Mouse (Mus musculus): ENCODE results near the gene Sez6l. TPM values are rescaled to one million over a fixed set of nuclear protein-coding genes. Genes with fewer than 3 reads are reported as not detected.
A peak's percentile ranks its signal among the peaks of the same experiment; 100 is the strongest.

The Sez6l gene
- polyA plus RNA-seq, 1 experiment from 2014 or later, result 0.76 TPM

DNA sequence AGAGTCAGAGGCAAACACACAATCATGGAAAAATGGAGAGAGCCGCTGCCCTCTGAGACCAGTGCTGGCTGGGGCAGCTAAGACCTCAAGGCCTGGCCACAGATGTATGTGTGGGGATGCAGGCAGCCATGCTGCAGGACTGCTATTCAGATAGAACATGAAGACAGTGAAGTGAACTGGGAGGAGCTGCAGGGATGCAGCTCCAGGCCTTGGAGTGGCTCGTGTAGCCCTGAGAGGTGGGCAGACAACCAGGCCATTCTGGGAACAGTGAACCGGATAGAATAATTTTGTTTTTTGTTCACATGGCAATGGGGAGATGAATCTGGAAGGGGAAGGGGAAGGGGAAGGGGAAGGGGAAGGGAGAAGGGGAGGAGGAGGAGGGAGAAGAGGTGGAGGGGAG is 51.0 kb downstream of the Sez6l start:
- no peaks in the 10 kb centered on the region for H3K36me3 ChIP-seq (ENCODE audit: insufficient read depth, low read length)
- H3K9me3 ChIP-seq (ENCODE audit: low read length), result no peaks in the 10 kb centered on the region
- peaks cover 18% of the 10 kb centered on the region for H3K4me1 ChIP-seq (ENCODE audit: insufficient read depth, low read length)
- no peak overlapping the region for H3K9ac ChIP-seq (replicated peaks; ENCODE audit: low read length)
- H3K27ac ChIP-seq (ENCODE audit: low read length), result no peak overlapping the region
- H3K27me3 ChIP-seq (ENCODE audit: insufficient read depth, low read length), result no peaks in the 10 kb centered on the region
- WGBS, result 77% methylated on average over 3 of the region's 3 CpGs
- no peak overlapping the region for H3K4me2 ChIP-seq (replicated peaks; ENCODE audit: low read depth, low read length)
- H3K4me3 ChIP-seq (ENCODE audit: low read length), result no peak overlapping the region
- ATAC-seq (ENCODE audit: low FRiP score, low TSS enrichment), result no peak

- peak overlapping the region; percentile 14; the same call in 1 of the 2 replicates for H3K27ac ChIP-seq (ENCODE audit: low read length)
- H3K9ac ChIP-seq (replicated peaks; ENCODE audit: low read length), result no peak overlapping the region
- peaks cover 24% of the 10 kb centered on the region for H3K4me1 ChIP-seq (ENCODE audit: insufficient read depth, low read length)
- ATAC-seq (ENCODE audit: low FRiP score, low TSS enrichment), result 0 out of 2 replicates have a peak, but pooled peaks have one; percentile 18
- WGBS, result 32% methylated on average over 5 of the region's 5 CpGs
- no peaks in the 10 kb centered on the region for H3K9me3 ChIP-seq (ENCODE audit: low read length)
- H3K4me3 ChIP-seq (ENCODE audit: low read length), result no peak overlapping the region
- H3K27me3 ChIP-seq (ENCODE audit: insufficient read depth, low read length), result no peaks in the 10 kb centered on the region
- no peak overlapping the region for H3K4me2 ChIP-seq (replicated peaks; ENCODE audit: low read depth, low read length)
- no peaks in the 10 kb centered on the region for H3K36me3 ChIP-seq (ENCODE audit: insufficient read depth, low read length)
These were observed 51.7 kb downstream of the Sez6l start for GRCm38 (mm10) chr5:112525271-112525670.

GRCm38 (mm10) chr5:112523796-112524195 is 53.2 kb downstream of the Sez6l start:
- Histone ChIP-seq H3K36me3 (ENCODE audit: insufficient read depth, low read length) (no peaks in the 10 kb centered on the region), H3K4me2 (replicated peaks; ENCODE audit: low read depth, low read length) (no peak overlapping the region), H3K4me3 (ENCODE audit: low read length) (no peak overlapping the region), H3K9ac (replicated peaks; ENCODE audit: low read length) (no peak overlapping the region), H3K4me1 (ENCODE audit: insufficient read depth, low read length) (peaks cover 24% of the 10 kb centered on the region), H3K9me3 (ENCODE audit: low read length) (no peaks in the 10 kb centered on the region), H3K27ac (ENCODE audit: low read length) (no peak overlapping the region), H3K27me3 (ENCODE audit: insufficient read depth, low read length) (no peaks in the 10 kb centered on the region)
- ATAC-seq (ENCODE audit: low FRiP score, low TSS enrichment), result no peak
- 92% methylated on average over 2 of the region's 2 CpGs for WGBS

DNA sequence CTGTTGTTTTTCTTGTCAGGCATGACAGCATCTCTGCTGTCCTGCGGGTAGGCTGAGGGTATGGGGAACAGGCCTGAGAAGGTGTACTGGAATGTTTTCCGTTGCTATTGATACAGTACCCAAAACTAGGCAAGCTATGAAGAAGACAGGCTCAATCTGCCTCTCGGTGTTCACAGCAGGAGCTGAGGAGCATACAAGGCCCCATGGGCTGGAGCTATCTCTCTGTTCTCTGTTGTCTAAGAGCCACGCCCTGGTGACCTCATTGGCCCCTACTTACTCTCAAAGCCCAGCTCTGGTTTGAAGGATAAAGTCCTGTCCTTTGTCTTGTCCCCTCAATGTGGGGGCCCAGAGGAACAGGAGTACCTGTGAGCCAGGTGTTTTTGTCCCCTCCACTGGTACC is 53.7 kb downstream of the Sez6l start:
- Histone ChIP-seq H3K9me3 (ENCODE audit: low read length) (no peaks in the 10 kb centered on the region), H3K4me3 (ENCODE audit: low read length) (no peak overlapping the region), H3K4me1 (ENCODE audit: insufficient read depth, low read length) (peaks cover 24% of the 10 kb centered on the region), H3K9ac (replicated peaks; ENCODE audit: low read length) (no peak overlapping the region), H3K4me2 (replicated peaks; ENCODE audit: low read depth, low read length) (no peak overlapping the region), H3K36me3 (ENCODE audit: insufficient read depth, low read length) (no peaks in the 10 kb centered on the region), H3K27me3 (ENCODE audit: insufficient read depth, low read length) (no peaks in the 10 kb centered on the region), H3K27ac (ENCODE audit: low read length) (no peak overlapping the region)
- WGBS, result 77% methylated on average over 4 of the region's 4 CpGs
- ATAC-seq (ENCODE audit: low FRiP score, low TSS enrichment), result no peak

- ATAC-seq (ENCODE audit: low FRiP score, low TSS enrichment), result no peak
- H3K9me3 ChIP-seq (ENCODE audit: low read length), result no peaks in the 10 kb centered on the region
- no peaks in the 10 kb centered on the region for H3K27me3 ChIP-seq (ENCODE audit: insufficient read depth, low read length)
- H3K4me3 ChIP-seq (ENCODE audit: low read length), result no peak overlapping the region
- no peaks in the 10 kb centered on the region for H3K36me3 ChIP-seq (ENCODE audit: insufficient read depth, low read length)
- 13% methylated on average over 19 of the region's 19 CpGs for WGBS
- H3K9ac ChIP-seq (replicated peaks; ENCODE audit: low read length), result no peak overlapping the region
- 0 out of 2 replicates have a peak overlapping the region, but pooled peaks have one; percentile 10 for H3K4me2 ChIP-seq (replicated peaks; ENCODE audit: low read depth, low read length)
- H3K27ac ChIP-seq (ENCODE audit: low read length), result no peak overlapping the region
- peaks cover 24% of the 10 kb centered on the region for H3K4me1 ChIP-seq (ENCODE audit: insufficient read depth, low read length)
These were observed 55.1 kb downstream of the Sez6l start for GRCm38 (mm10) chr5:112521703-112522527.

GRCm38 (mm10) chr5:112520826-112521702 is 55.9 kb downstream of the Sez6l start:
- H3K27me3 ChIP-seq (ENCODE audit: insufficient read depth, low read length), result no peaks in the 10 kb centered on the region
- H3K9ac ChIP-seq (replicated peaks; ENCODE audit: low read length), result no peak overlapping the region
- H3K36me3 ChIP-seq (ENCODE audit: insufficient read depth, low read length), result no peaks in the 10 kb centered on the region
- ATAC-seq (ENCODE audit: low FRiP score, low TSS enrichment), result peak; percentile 33; the same call in 1 of the 2 replicates
- no peak overlapping the region for H3K4me2 ChIP-seq (replicated peaks; ENCODE audit: low read depth, low read length)
- no peaks in the 10 kb centered on the region for H3K9me3 ChIP-seq (ENCODE audit: low read length)
- H3K4me3 ChIP-seq (ENCODE audit: low read length), result no peak overlapping the region
- H3K4me1 ChIP-seq (ENCODE audit: insufficient read depth, low read length), result peaks cover 24% of the 10 kb centered on the region
- 11% methylated on average over 8 of the region's 8 CpGs for WGBS
- H3K27ac ChIP-seq (ENCODE audit: low read length), result no peak overlapping the region

DNA sequence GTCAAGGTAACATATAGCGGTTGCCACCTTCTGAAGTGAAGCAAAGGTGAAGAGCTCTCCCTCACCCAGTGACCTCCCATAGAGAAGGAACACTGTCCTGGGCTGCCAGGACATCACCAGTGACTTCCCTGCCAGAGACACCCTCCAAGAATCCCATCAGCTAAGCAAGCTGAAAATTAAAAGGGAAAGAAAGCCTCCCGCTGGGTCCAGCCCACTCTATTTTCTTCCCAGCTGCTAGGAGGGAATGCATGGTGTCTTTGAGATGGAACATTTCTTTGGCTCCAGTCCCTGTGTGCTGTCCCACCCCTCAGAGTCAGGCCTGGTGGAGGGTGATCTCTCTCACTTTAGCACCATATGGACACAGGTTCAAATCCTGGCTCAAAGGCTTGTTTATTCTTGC is 58.2 kb downstream of the Sez6l start:
- H3K4me2 ChIP-seq (replicated peaks; ENCODE audit: low read depth, low read length), result no peak overlapping the region
- H3K27me3 ChIP-seq (ENCODE audit: insufficient read depth, low read length), result no peaks in the 10 kb centered on the region
- WGBS, result 75% methylated on average over 2 of the region's 2 CpGs
- no peaks in the 10 kb centered on the region for H3K9me3 ChIP-seq (ENCODE audit: low read length)
- H3K27ac ChIP-seq (ENCODE audit: low read length), result no peak overlapping the region
- no peaks in the 10 kb centered on the region for H3K36me3 ChIP-seq (ENCODE audit: insufficient read depth, low read length)
- H3K9ac ChIP-seq (replicated peaks; ENCODE audit: low read length), result no peak overlapping the region
- ATAC-seq (ENCODE audit: low FRiP score, low TSS enrichment), result no peak
- H3K4me1 ChIP-seq (ENCODE audit: insufficient read depth, low read length), result peaks cover 17% of the 10 kb centered on the region
- H3K4me3 ChIP-seq (ENCODE audit: low read length), result no peak overlapping the region

DNA sequence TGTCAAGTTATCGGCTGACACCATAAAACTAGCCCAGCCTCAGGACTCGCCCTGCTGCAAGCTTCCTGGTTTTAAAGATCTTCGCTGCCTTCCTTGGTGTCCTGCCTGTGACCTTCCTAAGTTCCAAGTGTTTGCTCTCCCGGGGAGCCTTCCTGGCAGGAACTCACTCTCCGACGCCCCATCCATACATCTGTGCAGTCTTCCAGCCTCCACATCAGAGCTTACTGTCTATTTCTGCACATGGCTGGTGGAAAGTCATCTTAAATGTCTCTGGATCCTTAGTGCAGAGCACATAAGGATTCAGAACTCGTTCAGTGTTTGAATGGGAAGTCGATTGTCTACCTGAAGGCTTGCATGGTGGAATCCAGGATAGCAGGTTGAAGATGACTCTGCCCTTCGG is 59.5 kb downstream of the Sez6l start:
- ATAC-seq (ENCODE audit: low FRiP score, low TSS enrichment), result no peak
- 81% methylated on average over 9 of the region's 9 CpGs for WGBS
- no peak overlapping the region for H3K4me3 ChIP-seq (ENCODE audit: low read length)

GRCm38 (mm10) chr5:112516527-112516926 is 60.5 kb downstream of the Sez6l start:
- 91% methylated on average over 3 of the region's 3 CpGs for WGBS
- ATAC-seq (ENCODE audit: low FRiP score, low TSS enrichment), result no peak
- H3K9me3 ChIP-seq (ENCODE audit: low read length), result no peaks in the 10 kb centered on the region

More for the DNA sequence above, 59.5 kb downstream of the Sez6l start:
- Histone ChIP-seq H3K27me3 (ENCODE audit: insufficient read depth, low read length) (no peaks in the 10 kb centered on the region), H3K27ac (ENCODE audit: low read length) (no peak overlapping the region), H3K9ac (replicated peaks; ENCODE audit: low read length) (no peak overlapping the region), H3K4me2 (replicated peaks; ENCODE audit: low read depth, low read length) (no peak overlapping the region), H3K4me1 (ENCODE audit: insufficient read depth, low read length) (peaks cover 18% of the 10 kb centered on the region), H3K36me3 (ENCODE audit: insufficient read depth, low read length) (no peaks in the 10 kb centered on the region), H3K9me3 (ENCODE audit: low read length) (no peaks in the 10 kb centered on the region)

More at GRCm38 (mm10) chr5:112516527-112516926, 60.5 kb downstream of the Sez6l start:
- no peaks in the 10 kb centered on the region for H3K27me3 ChIP-seq (ENCODE audit: insufficient read depth, low read length)
- no peak overlapping the region for H3K27ac ChIP-seq (ENCODE audit: low read length)
- no peak overlapping the region for H3K9ac ChIP-seq (replicated peaks; ENCODE audit: low read length)
- H3K4me1 ChIP-seq (ENCODE audit: insufficient read depth, low read length), result peaks cover 14% of the 10 kb centered on the region
- no peak overlapping the region for H3K4me3 ChIP-seq (ENCODE audit: low read length)
- H3K4me2 ChIP-seq (replicated peaks; ENCODE audit: low read depth, low read length), result no peak overlapping the region
- no peaks in the 10 kb centered on the region for H3K36me3 ChIP-seq (ENCODE audit: insufficient read depth, low read length)
